Mouse (Mus musculus) mammary gland, adult 2 months (tissue): ENCODE results near the gene Olfr1175-ps. TPM values are rescaled to one million over a fixed set of nuclear protein-coding genes. Genes with fewer than 3 reads are reported as not detected.

Experiments used
- polyA plus RNA-seq: library from polyadenylated mRNA; depleted of rRNA; stranded (reverse); fragments of >200 nt; gene quantifications from 2 replicates; pipeline ENCODE4 v1.2.3, GENCODE M21; 2012; ENCODE audit warnings: low replicate concordance; rRNA removed

Olfr1175-ps gene
- not detected in 2 replicates for polyA plus RNA-seq

GRCm38 (mm10) chr2:88327115-88327514 lies at the start of gene Olfr1175-ps:
TSS of gene Olfr1175-ps (minus strand) at chr2:88327215.

GRCm38 (mm10) chr2:88346392-88346791 lies 19.4 kb upstream of the Olfr1175-ps start, which contains the start of gene Olfr1177-ps:
TSS of gene Olfr1177-ps (minus strand) at chr2:88346492.

GRCm38 (mm10) chr2:88336421-88336820 lies 9.4 kb upstream of the Olfr1175-ps start, which contains the start of gene Olfr1176:
TSS of gene Olfr1176 (plus strand) at chr2:88336721.

GRCm38 (mm10) chr2:88315035-88315434 lies 12.0 kb downstream of the Olfr1175-ps start, which contains the start of gene Olfr1174-ps:
TSS of gene Olfr1174-ps (minus strand) at chr2:88315135.

GRCm38 (mm10) chr2:88279775-88280174 lies 47.2 kb downstream of the Olfr1175-ps start, which contains the start of gene Olfr1173:
TSS of gene Olfr1173 (minus strand) at chr2:88279875.

Other genes starting within 250 kb of the Olfr1175-ps start
- gene Olfr1164, start 233.2 kb downstream of the Olfr1175-ps start, polyA plus RNA-seq: not detected in 2 replicates
- gene Olfr1166, start 198.9 kb downstream of the Olfr1175-ps start, polyA plus RNA-seq: not detected in 2 replicates
- not detected in 2 replicates for gene Olfr1167, start 172.0 kb downstream of the Olfr1175-ps start, polyA plus RNA-seq
- not detected in 2 replicates for gene Olfr1168, start 145.3 kb downstream of the Olfr1175-ps start, polyA plus RNA-seq
- gene Olfr1170, start 98.9 kb downstream of the Olfr1175-ps start, polyA plus RNA-seq: not detected in 2 replicates
- not detected in 2 replicates for gene Olfr1173, start 47.3 kb downstream of the Olfr1175-ps start, polyA plus RNA-seq
- not detected in 2 replicates for gene Olfr1174-ps, start 12.1 kb downstream of the Olfr1175-ps start, polyA plus RNA-seq
- gene Olfr1176, start 9.5 kb upstream of the Olfr1175-ps start, polyA plus RNA-seq: not detected in 2 replicates
- gene Olfr1177-ps, start 19.3 kb upstream of the Olfr1175-ps start, polyA plus RNA-seq: not detected in 2 replicates
- not detected in 2 replicates for gene Olfr1178, start 59.8 kb upstream of the Olfr1175-ps start, polyA plus RNA-seq
- not detected in 2 replicates for gene Olfr1179, start 79.2 kb upstream of the Olfr1175-ps start, polyA plus RNA-seq
- not detected in 2 replicates for gene Olfr1180, start 91.9 kb upstream of the Olfr1175-ps start, polyA plus RNA-seq
- gene Olfr1181, start 99.0 kb upstream of the Olfr1175-ps start, polyA plus RNA-seq: not detected in 2 replicates
- not detected in 2 replicates for gene Gm13757, start 121.9 kb upstream of the Olfr1175-ps start, polyA plus RNA-seq
- not detected in 2 replicates for gene Olfr1183, start 127.7 kb upstream of the Olfr1175-ps start, polyA plus RNA-seq
- gene Olfr1184, start 156.4 kb upstream of the Olfr1175-ps start, polyA plus RNA-seq: not detected in 2 replicates
- not detected in 2 replicates for gene Olfr1185-ps1, start 166.1 kb upstream of the Olfr1175-ps start, polyA plus RNA-seq
- not detected in 2 replicates for gene Olfr1186, start 191.3 kb upstream of the Olfr1175-ps start, polyA plus RNA-seq
- not detected in 2 replicates for gene Olfr1188, start 229.7 kb upstream of the Olfr1175-ps start, polyA plus RNA-seq